Mouse (Mus musculus) cerebellum, adult 8-10 months (tissue): ENCODE data around the gene Stk10.

ENCODE experiments used
- DNase-seq: peaks from one replicate; pipeline ENCODE4 v3.0.0; 2022

The Stk10 gene

GRCm38 (mm10) chr11:32551579-32552297 is 18.6 kb downstream of the Stk10 start:
- no peak for DNase-seq

- no peak for DNase-seq
Measured at GRCm38 (mm10) chr11:32552401-32553090, 19.4 kb downstream of the Stk10 start.

GRCm38 (mm10) chr11:32553311-32554140 is 20.4 kb downstream of the Stk10 start:
- no peak for DNase-seq

- no peak for DNase-seq
Measured at GRCm38 (mm10) chr11:32554141-32555091, 21.3 kb downstream of the Stk10 start.

GRCm38 (mm10) chr11:32555103-32555689 is 22.1 kb downstream of the Stk10 start:
- no peak for DNase-seq

- no peak for DNase-seq
Measured at GRCm38 (mm10) chr11:32556333-32556990, 23.4 kb downstream of the Stk10 start.

GRCm38 (mm10) chr11:32558026-32558425 is 24.9 kb downstream of the Stk10 start:
- no peak for DNase-seq

- DNase-seq: no peak
Measured at GRCm38 (mm10) chr11:32558677-32559076, 25.6 kb downstream of the Stk10 start.

- DNase-seq: no peak
Measured at GRCm38 (mm10) chr11:32560015-32560770, 27.1 kb downstream of the Stk10 start.

GRCm38 (mm10) chr11:32561465-32562355 is 28.6 kb downstream of the Stk10 start:
- no peak for DNase-seq

GRCm38 (mm10) chr11:32562706-32563105 is 29.6 kb downstream of the Stk10 start:
- no peak for DNase-seq

GRCm38 (mm10) chr11:32563660-32564059 is 30.6 kb downstream of the Stk10 start:
- DNase-seq: no peak

- no peak for DNase-seq
Measured at GRCm38 (mm10) chr11:32564629-32565028, 31.5 kb downstream of the Stk10 start.

- DNase-seq: no peak
Measured at GRCm38 (mm10) chr11:32565088-32565487, 32.0 kb downstream of the Stk10 start.

GRCm38 (mm10) chr11:32566184-32566583 is 33.1 kb downstream of the Stk10 start:
- no peak for DNase-seq

GRCm38 (mm10) chr11:32567000-32567855 is 34.1 kb downstream of the Stk10 start:
- DNase-seq: no peak

GRCm38 (mm10) chr11:32568060-32568459 is 35.0 kb downstream of the Stk10 start:
- no peak for DNase-seq

- no peak for DNase-seq
Measured at GRCm38 (mm10) chr11:32568637-32569293, 35.7 kb downstream of the Stk10 start.
